Mouse (Mus musculus): ENCODE measurements at regions not wholly inside any gene's neighbourhood (a gene's known extent, or its start where the extent isn't known, plus 50 kb on each side); places are given as distances from the start of the nearest gene placed in this dataset.
"Not testable (repeated sequence)": the region's sequence is repeated elsewhere in the genome, so short reads cannot be mapped to it uniquely, and the experiment has no call there.

- Histone ChIP-seq H3K9me3 (ENCODE audit: control insufficient read depth, low read length) (no peaks in the 10 kb centered on the region), H3K9ac (replicated peaks; ENCODE audit: low read length) (no peak overlapping the region), H3K27ac (replicated peaks; ENCODE audit: low read depth, low read length) (no peak overlapping the region), H3K4me3 (replicated peaks; ENCODE audit: low read depth, low read length) (no peak overlapping the region), H3K36me3 (ENCODE audit: control insufficient read depth, insufficient read depth, low read length) (no peaks in the 10 kb centered on the region), H3K4me1 (ENCODE audit: control insufficient read depth, insufficient read depth, low read length) (peaks cover 5% of the 10 kb centered on the region), H3K27me3 (ENCODE audit: control insufficient read depth, insufficient read depth, low read length) (no peaks in the 10 kb centered on the region), H3K4me2 (ENCODE audit: low read length) (no peak overlapping the region)
- 81% methylated on average over 3 of the region's 3 CpGs for WGBS
- DNase-seq (no peak), ATAC-seq (ENCODE audit: low FRiP score, low TSS enrichment) (no peak)
Measured at GRCm38 (mm10) chr12:77596676-77597075, 358.8 kb downstream of the Fut8 start.

DNA sequence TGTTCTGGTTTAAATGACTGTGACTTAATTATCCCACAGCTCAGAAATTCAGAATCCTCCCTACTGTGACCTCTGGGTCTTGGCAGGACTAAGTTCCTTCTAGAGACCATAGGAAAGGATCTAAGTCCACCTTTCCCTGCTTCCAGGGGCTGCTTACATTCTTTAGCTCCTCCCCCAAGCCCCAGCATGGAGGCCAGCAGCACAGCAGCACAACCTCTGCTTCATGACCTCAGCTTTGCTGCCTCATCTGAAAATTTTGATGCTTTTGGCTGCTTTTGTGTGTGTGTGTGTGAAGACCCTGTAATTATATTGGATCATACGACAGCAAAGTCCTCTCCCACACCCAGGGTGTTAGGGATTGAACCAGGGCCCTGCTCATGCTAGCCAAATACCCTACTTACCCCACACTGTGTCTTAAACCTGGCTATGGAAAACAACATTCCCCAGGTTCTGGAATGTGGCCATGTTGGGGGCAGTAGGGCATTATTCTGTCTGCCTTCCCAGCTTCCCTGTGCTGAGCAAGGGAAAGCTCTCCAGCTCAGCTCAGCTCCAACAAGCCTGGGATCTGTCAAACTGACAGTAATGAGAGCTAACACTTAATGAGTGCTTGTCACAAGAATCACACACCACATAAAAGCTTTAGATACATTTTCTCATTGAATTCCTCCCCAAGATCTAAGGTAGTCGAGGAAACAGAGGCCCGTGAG, 359.9 kb downstream of the Fut8 start:
- no peak for ATAC-seq (ENCODE audit: low FRiP score, low TSS enrichment)
- no peak overlapping the region for H3K4me2 ChIP-seq (ENCODE audit: low read length)
- DNase-seq: peak; percentile 18
- H3K9me3 ChIP-seq (ENCODE audit: control insufficient read depth, low read length): no peaks in the 10 kb centered on the region
- H3K36me3 ChIP-seq (ENCODE audit: control insufficient read depth, insufficient read depth, low read length): no peaks in the 10 kb centered on the region
- 34% methylated on average over 3 of the region's 3 CpGs for WGBS
- H3K4me3 ChIP-seq (replicated peaks; ENCODE audit: low read depth, low read length): no peak overlapping the region
- no peaks in the 10 kb centered on the region for H3K27me3 ChIP-seq (ENCODE audit: control insufficient read depth, insufficient read depth, low read length)
- H3K9ac ChIP-seq (replicated peaks; ENCODE audit: low read length): no peak overlapping the region
- H3K4me1 ChIP-seq (ENCODE audit: control insufficient read depth, insufficient read depth, low read length): peaks cover 5% of the 10 kb centered on the region
- H3K27ac ChIP-seq (replicated peaks; ENCODE audit: low read depth, low read length): no peak overlapping the region

- no peak overlapping the region for H3K4me2 ChIP-seq (ENCODE audit: low read length)
- no peak overlapping the region for H3K9ac ChIP-seq (replicated peaks; ENCODE audit: low read length)
- H3K27me3 ChIP-seq (ENCODE audit: control insufficient read depth, insufficient read depth, low read length): no peaks in the 10 kb centered on the region
- DNase-seq (no peak), ATAC-seq (ENCODE audit: low FRiP score, low TSS enrichment) (no peak)
- no peak overlapping the region for H3K4me3 ChIP-seq (replicated peaks; ENCODE audit: low read depth, low read length)
- H3K27ac ChIP-seq (replicated peaks; ENCODE audit: low read depth, low read length): no peak overlapping the region
- H3K36me3 ChIP-seq (ENCODE audit: control insufficient read depth, insufficient read depth, low read length): no peaks in the 10 kb centered on the region
- 58% methylated on average over 7 of the region's 7 CpGs for WGBS
- H3K9me3 ChIP-seq (ENCODE audit: control insufficient read depth, low read length): no peaks in the 10 kb centered on the region
- peaks cover 5% of the 10 kb centered on the region for H3K4me1 ChIP-seq (ENCODE audit: control insufficient read depth, insufficient read depth, low read length)
Measured at GRCm38 (mm10) chr12:77598334-77598715, 360.4 kb downstream of the Fut8 start.

- Histone ChIP-seq H3K27me3 (ENCODE audit: control insufficient read depth, insufficient read depth, low read length) (no peaks in the 10 kb centered on the region), H3K9me3 (ENCODE audit: control insufficient read depth, low read length) (no peaks in the 10 kb centered on the region), H3K27ac (replicated peaks; ENCODE audit: low read depth, low read length) (no peak overlapping the region), H3K4me2 (ENCODE audit: low read length) (no peak overlapping the region), H3K4me1 (ENCODE audit: control insufficient read depth, insufficient read depth, low read length) (peaks cover 5% of the 10 kb centered on the region), H3K9ac (replicated peaks; ENCODE audit: low read length) (no peak overlapping the region), H3K4me3 (replicated peaks; ENCODE audit: low read depth, low read length) (no peak overlapping the region), H3K36me3 (ENCODE audit: control insufficient read depth, insufficient read depth, low read length) (no peaks in the 10 kb centered on the region)
- WGBS: 47% methylated on average over 2 of the region's 2 CpGs
- peak; percentile 14 for DNase-seq
- no peak for ATAC-seq (ENCODE audit: low FRiP score, low TSS enrichment)
Measured at GRCm38 (mm10) chr12:77599391-77599790, 361.5 kb downstream of the Fut8 start.

GRCm38 (mm10) chr12:77603832-77604501, 366.0 kb downstream of the Fut8 start:
- H3K27ac ChIP-seq (replicated peaks; ENCODE audit: low read depth, low read length): no peak overlapping the region
- no peak overlapping the region for H3K4me2 ChIP-seq (ENCODE audit: low read length)
- no peaks in the 10 kb centered on the region for H3K9me3 ChIP-seq (ENCODE audit: control insufficient read depth, low read length)
- H3K36me3 ChIP-seq (ENCODE audit: control insufficient read depth, insufficient read depth, low read length): no peaks in the 10 kb centered on the region
- H3K9ac ChIP-seq (replicated peaks; ENCODE audit: low read length): no peak overlapping the region
- no peak for ATAC-seq (ENCODE audit: low FRiP score, low TSS enrichment)
- no peak for DNase-seq
- H3K4me3 ChIP-seq (replicated peaks; ENCODE audit: low read depth, low read length): no peak overlapping the region
- H3K27me3 ChIP-seq (ENCODE audit: control insufficient read depth, insufficient read depth, low read length): no peaks in the 10 kb centered on the region
- 88% methylated on average over 12 of the region's 12 CpGs for WGBS
- H3K4me1 ChIP-seq (ENCODE audit: control insufficient read depth, insufficient read depth, low read length): peaks cover 5% of the 10 kb centered on the region

DNA sequence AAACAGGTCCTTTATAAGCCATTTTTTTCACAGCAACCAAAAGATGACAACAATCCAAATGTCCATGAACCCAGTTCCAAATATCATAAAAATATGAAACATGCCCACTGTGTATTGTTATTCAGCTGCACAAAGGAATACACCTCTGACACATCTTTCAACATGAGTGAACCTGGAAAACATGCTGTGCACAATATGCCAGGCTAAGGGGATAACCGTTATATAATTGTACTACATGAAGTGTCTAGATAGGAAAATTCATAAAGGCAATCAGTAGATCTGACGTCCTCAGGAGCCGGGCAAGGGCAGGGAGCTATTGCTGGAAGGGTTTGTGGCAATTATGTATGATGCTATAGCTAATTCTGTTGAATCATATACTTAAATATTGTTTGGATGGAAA, 379.6 kb downstream of the Fut8 start:
- H3K27ac ChIP-seq (replicated peaks; ENCODE audit: low read depth, low read length): no peak overlapping the region
- no peaks in the 10 kb centered on the region for H3K27me3 ChIP-seq (ENCODE audit: control insufficient read depth, insufficient read depth, low read length)
- WGBS: 89% methylated on average over 3 of the region's 3 CpGs
- no peak overlapping the region for H3K9ac ChIP-seq (replicated peaks; ENCODE audit: low read length)
- no peak overlapping the region for H3K4me3 ChIP-seq (replicated peaks; ENCODE audit: low read depth, low read length)
- DNase-seq (no peak), ATAC-seq (ENCODE audit: low FRiP score, low TSS enrichment) (no peak)
- H3K36me3 ChIP-seq (ENCODE audit: control insufficient read depth, insufficient read depth, low read length): no peaks in the 10 kb centered on the region
- H3K9me3 ChIP-seq (ENCODE audit: control insufficient read depth, low read length): no peaks in the 10 kb centered on the region
- H3K4me1 ChIP-seq (ENCODE audit: control insufficient read depth, insufficient read depth, low read length): no peaks in the 10 kb centered on the region
- no peak overlapping the region for H3K4me2 ChIP-seq (ENCODE audit: low read length)

GRCm38 (mm10) chr12:77622243-77622642, 384.3 kb downstream of the Fut8 start:
- H3K36me3 ChIP-seq (ENCODE audit: control insufficient read depth, insufficient read depth, low read length): no peaks in the 10 kb centered on the region
- H3K9ac ChIP-seq (replicated peaks; ENCODE audit: low read length): no peak overlapping the region
- no peaks in the 10 kb centered on the region for H3K9me3 ChIP-seq (ENCODE audit: control insufficient read depth, low read length)
- ATAC-seq (ENCODE audit: low FRiP score, low TSS enrichment): no peak
- H3K4me3 ChIP-seq (replicated peaks; ENCODE audit: low read depth, low read length): no peak overlapping the region
- H3K27me3 ChIP-seq (ENCODE audit: control insufficient read depth, insufficient read depth, low read length): no peaks in the 10 kb centered on the region
- no peaks in the 10 kb centered on the region for H3K4me1 ChIP-seq (ENCODE audit: control insufficient read depth, insufficient read depth, low read length)
- no peak overlapping the region for H3K4me2 ChIP-seq (ENCODE audit: low read length)
- DNase-seq: no peak
- no peak overlapping the region for H3K27ac ChIP-seq (replicated peaks; ENCODE audit: low read depth, low read length)

DNA sequence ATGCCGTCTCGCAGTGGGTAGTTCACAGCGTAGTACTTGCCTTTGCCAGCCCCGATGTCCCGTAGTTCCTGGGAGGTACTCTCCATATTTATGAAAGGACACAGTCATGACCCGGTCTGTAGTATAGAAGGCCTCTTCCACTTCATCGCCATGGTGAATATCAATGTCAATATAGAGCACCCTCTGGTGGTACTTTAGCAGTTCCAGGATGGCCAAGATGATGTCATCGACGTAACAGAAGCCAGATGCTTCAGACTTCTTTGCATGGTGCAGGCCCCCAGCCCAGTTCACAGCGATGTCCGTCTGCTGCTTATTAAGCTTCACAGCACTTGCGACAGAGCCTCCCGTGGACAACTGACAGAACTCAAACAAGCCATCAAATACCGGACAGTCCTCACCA, 386.4 kb downstream of the Fut8 start:
- not testable (repeated sequence) for H3K9ac ChIP-seq (replicated peaks; ENCODE audit: low read length); DNase-seq; ATAC-seq (ENCODE audit: low FRiP score, low TSS enrichment); H3K27me3 ChIP-seq (ENCODE audit: control insufficient read depth, insufficient read depth, low read length); H3K9me3 ChIP-seq (ENCODE audit: control insufficient read depth, low read length); H3K4me1 ChIP-seq (ENCODE audit: control insufficient read depth, insufficient read depth, low read length); H3K4me3 ChIP-seq (replicated peaks; ENCODE audit: low read depth, low read length); H3K4me2 ChIP-seq (ENCODE audit: low read length); H3K27ac ChIP-seq (replicated peaks; ENCODE audit: low read depth, low read length); H3K36me3 ChIP-seq (ENCODE audit: control insufficient read depth, insufficient read depth, low read length)
- 88% methylated on average over 14 of the region's 14 CpGs for WGBS

GRCm38 (mm10) chr12:77628358-77628850, 390.5 kb downstream of the Fut8 start:
- Histone ChIP-seq H3K27me3 (ENCODE audit: control insufficient read depth, insufficient read depth, low read length) (no peaks in the 10 kb centered on the region), H3K36me3 (ENCODE audit: control insufficient read depth, insufficient read depth, low read length) (no peaks in the 10 kb centered on the region), H3K9ac (replicated peaks; ENCODE audit: low read length) (no peak overlapping the region), H3K27ac (replicated peaks; ENCODE audit: low read depth, low read length) (no peak overlapping the region), H3K4me1 (ENCODE audit: control insufficient read depth, insufficient read depth, low read length) (no peaks in the 10 kb centered on the region), H3K4me2 (ENCODE audit: low read length) (no peak overlapping the region), H3K9me3 (ENCODE audit: control insufficient read depth, low read length) (no peaks in the 10 kb centered on the region), H3K4me3 (replicated peaks; ENCODE audit: low read depth, low read length) (no peak overlapping the region)
- no peak for DNase-seq
- ATAC-seq (ENCODE audit: low FRiP score, low TSS enrichment): no peak

Measured in midbrain, embryonic 14.5 days (tissue).